Mouse (Mus musculus) 3T3-L1 (cell line): Measurements from ENCODE around the gene Ubxn7.

Experiments used
- DNase-seq: peaks from one replicate; pipeline ENCODE4 v3.0.0-alpha.2; 2015; ENCODE audit warnings: low read depth, low spot score

Ubxn7 gene

GRCm38 (mm10) chr16:32431926-32432325 is 99.9 kb downstream of the Ubxn7 start:
- DNase-seq, result no peak

DNA sequence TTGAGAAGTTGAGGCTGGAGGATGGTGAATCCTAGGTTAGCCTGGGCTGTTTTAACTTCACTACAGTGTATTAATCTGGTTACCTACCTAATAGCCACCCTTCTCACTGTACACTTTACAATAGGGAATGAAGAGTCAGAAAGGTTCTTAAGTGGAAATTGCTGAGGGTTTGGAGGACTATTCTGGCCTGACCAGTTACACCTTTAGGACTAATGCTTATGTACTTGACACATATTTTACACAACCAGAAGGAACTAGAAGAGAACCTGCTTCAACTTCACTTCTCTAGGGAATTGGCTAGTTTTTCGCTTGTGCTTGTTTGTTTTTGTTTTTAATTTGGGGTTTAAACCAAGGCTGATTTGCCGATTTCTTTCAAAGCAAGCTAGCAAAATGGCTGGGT is 101.1 kb downstream of the Ubxn7 start:
- no peak for DNase-seq

- DNase-seq, result no peak
Measured at GRCm38 (mm10) chr16:32434066-32434465, 102.0 kb downstream of the Ubxn7 start.

- DNase-seq, result peak; percentile 29
Measured at GRCm38 (mm10) chr16:32434691-32435090, 102.6 kb downstream of the Ubxn7 start.

DNA sequence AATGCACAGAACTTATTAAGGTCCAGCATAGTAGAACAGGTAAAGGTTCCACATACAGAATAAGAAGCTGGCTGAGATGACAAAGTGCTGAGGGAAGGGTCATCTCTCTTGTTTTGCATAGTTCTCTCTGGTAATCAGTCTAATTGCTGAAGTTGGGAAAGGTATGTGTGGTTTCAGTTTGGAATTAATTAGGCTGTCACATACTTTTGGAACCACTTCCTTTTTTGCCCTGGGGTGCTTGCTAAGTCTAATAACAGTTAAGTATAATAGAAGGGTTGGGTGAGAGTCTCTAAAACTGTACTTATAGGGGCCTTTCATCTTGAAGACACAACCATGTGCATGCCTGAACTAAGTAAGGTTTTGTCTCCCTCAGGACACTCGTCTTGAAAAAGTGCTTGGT is 104.6 kb downstream of the Ubxn7 start:
- no peak for DNase-seq

GRCm38 (mm10) chr16:32437266-32437665 is 105.2 kb downstream of the Ubxn7 start:
- peak; percentile 37 for DNase-seq

- no peak for DNase-seq
Measured at GRCm38 (mm10) chr16:32441432-32441831, 109.4 kb downstream of the Ubxn7 start.
